Mouse (Mus musculus): ENCODE data around the gene Gna12. TPM values are rescaled to one million over a fixed set of nuclear protein-coding genes. Genes with fewer than 3 reads are reported as not detected.

Gene Gna12
- polyA plus RNA-seq, 1 experiment from 2014 or later: 23.8 TPM

DNA sequence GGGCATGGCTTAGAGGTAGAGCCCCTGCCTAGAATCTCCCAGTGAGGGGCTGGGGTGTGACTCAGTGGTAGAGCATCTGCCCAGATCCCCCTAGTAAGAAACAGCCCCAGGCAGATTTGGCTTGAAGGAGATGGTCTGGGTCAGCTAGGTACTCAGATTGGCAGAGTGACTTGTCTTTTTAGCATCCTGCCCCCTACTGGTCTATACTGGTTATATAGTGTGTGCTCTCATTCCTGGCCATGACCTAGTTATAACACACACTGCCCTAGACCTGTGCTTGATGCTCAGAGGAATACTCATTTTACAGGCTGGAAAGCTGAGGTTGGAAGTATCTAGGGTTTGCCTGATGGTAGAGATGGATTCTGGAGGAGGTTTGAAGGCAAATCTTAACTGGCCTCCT is 88.4 kb downstream of the Gna12 start:
- ATAC-seq (ENCODE audit: low FRiP score) (no peak), DNase-seq (ENCODE audit: low spot score) (no peak)
- Histone ChIP-seq H3K4me2 (replicated peaks) (no peak overlapping the region), H3K9ac (no peak overlapping the region), H3K9me3 (ENCODE audit: control insufficient read depth, low read length) (no peaks in the 10 kb centered on the region), H3K36me3 (replicated peaks; ENCODE audit: control insufficient read depth, insufficient read depth) (no peaks in the 10 kb centered on the region), H3K4me3 (replicated peaks; ENCODE audit: low read length) (no peak overlapping the region), H3K27me3 (ENCODE audit: control insufficient read depth, insufficient read depth, low read length) (peaks cover 4% of the 10 kb centered on the region; the same call in 1 of the 2 replicates), H3K27ac (no peak overlapping the region), H3K4me1 (replicated peaks; ENCODE audit: control insufficient read depth, insufficient read depth, low read length) (no peaks in the 10 kb centered on the region)

DNA sequence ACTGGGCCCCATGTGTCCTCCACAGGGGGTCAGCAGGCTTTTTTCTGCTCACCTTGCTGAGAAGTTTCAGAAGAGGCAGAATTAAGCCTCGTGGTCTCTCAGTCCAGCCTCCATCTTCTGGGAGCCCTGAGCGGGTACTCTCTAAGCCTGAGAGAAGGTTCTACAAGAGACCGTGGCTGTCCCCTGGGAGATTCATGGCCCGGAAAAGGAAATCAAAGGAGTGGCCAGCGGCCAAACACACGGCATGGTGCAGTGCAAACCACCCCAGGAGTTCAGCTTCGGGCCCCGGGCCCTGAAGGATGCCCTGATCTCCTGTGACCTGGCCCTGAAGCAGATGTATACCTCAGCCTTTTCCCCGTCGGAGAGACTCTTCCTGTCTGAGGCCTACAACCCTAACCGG is 89.2 kb downstream of the Gna12 start:
- Histone ChIP-seq H3K4me1 (replicated peaks; ENCODE audit: control insufficient read depth, insufficient read depth, low read length) (no peaks in the 10 kb centered on the region), H3K9me3 (ENCODE audit: control insufficient read depth, low read length) (no peaks in the 10 kb centered on the region), H3K4me3 (replicated peaks; ENCODE audit: low read length) (no peak overlapping the region), H3K4me2 (replicated peaks) (no peak overlapping the region), H3K9ac (no peak overlapping the region), H3K27ac (no peak overlapping the region), H3K36me3 (replicated peaks; ENCODE audit: control insufficient read depth, insufficient read depth) (no peaks in the 10 kb centered on the region), H3K27me3 (ENCODE audit: control insufficient read depth, insufficient read depth, low read length) (peaks cover 11% of the 10 kb centered on the region; the same call in 1 of the 2 replicates)
- 69% methylated on average over 11 of the region's 11 CpGs for WGBS
- DNase-seq (ENCODE audit: low spot score): no peak
- ATAC-seq (ENCODE audit: low FRiP score): no peak

DNA sequence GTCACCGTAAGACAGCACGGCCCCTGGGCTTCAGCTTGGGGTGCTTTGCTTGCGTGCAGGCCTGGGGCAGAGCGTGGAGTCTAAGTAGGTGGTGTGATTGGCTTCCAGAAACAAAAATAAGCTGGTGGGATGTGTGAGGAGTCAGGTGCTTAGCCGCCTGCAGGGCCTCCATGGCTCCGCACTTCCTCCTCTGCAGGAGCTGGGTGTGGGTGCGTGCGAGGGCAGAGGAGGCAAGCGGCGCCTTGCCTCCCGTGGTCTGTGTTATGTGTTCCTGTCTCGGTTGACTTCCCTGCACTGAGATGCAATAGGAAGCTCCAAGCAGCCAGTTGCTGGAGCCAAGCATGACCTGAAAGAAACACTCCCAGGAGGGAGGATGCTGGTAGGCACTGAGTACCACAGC is 90.4 kb downstream of the Gna12 start:
- Histone ChIP-seq H3K4me3 (replicated peaks; ENCODE audit: low read length) (no peak overlapping the region), H3K4me2 (replicated peaks) (no peak overlapping the region), H3K9me3 (ENCODE audit: control insufficient read depth, low read length) (no peaks in the 10 kb centered on the region), H3K27ac (no peak overlapping the region), H3K36me3 (replicated peaks; ENCODE audit: control insufficient read depth, insufficient read depth) (no peaks in the 10 kb centered on the region), H3K4me1 (replicated peaks; ENCODE audit: control insufficient read depth, insufficient read depth, low read length) (no peaks in the 10 kb centered on the region; the same call in 1 of the 2 replicates), H3K27me3 (ENCODE audit: control insufficient read depth, insufficient read depth, low read length) (peaks cover 20% of the 10 kb centered on the region), H3K9ac (no peak overlapping the region)
- WGBS: 78% methylated on average over 12 of the region's 12 CpGs
- ATAC-seq (ENCODE audit: low FRiP score) (no peak), DNase-seq (ENCODE audit: low spot score) (no peak)

DNA sequence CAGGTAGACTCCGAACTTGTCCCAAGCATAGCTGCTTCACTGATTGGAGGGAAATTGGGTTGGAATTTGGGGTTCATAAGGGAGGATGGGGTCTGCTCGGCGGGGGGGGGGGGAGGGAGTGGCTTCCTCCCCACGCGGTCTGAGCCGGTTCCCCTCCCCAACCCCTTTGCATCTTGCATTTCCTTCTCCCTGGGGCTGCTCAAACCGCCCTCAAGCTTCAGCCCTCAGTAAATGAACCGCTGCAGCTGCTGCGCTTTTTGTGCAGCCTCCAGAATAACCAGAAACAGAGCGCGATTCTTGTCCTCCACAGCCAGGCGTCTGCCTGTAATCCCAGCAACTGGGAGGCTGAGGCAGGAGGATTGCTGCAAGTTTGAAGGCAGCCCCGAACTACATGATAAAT is 94.1 kb downstream of the Gna12 start:
- H3K4me2 ChIP-seq (replicated peaks): peak overlapping the region; percentile 52; the same call in 1 of the 2 replicates
- no peaks in the 10 kb centered on the region for H3K9me3 ChIP-seq (ENCODE audit: control insufficient read depth, low read length)
- 20% methylated on average over 12 of the region's 13 CpGs for WGBS
- no peak overlapping the region for H3K27ac ChIP-seq
- no peaks in the 10 kb centered on the region for H3K36me3 ChIP-seq (replicated peaks; ENCODE audit: control insufficient read depth, insufficient read depth)
- H3K9ac ChIP-seq: no peak overlapping the region
- no peak for DNase-seq (ENCODE audit: low spot score)
- no peaks in the 10 kb centered on the region; the same call in 1 of the 2 replicates for H3K4me1 ChIP-seq (replicated peaks; ENCODE audit: control insufficient read depth, insufficient read depth, low read length)
- no peak overlapping the region for H3K4me3 ChIP-seq (replicated peaks; ENCODE audit: low read length)
- ATAC-seq (ENCODE audit: low FRiP score): no peak
- peaks cover 23% of the 10 kb centered on the region for H3K27me3 ChIP-seq (ENCODE audit: control insufficient read depth, insufficient read depth, low read length)

DNA sequence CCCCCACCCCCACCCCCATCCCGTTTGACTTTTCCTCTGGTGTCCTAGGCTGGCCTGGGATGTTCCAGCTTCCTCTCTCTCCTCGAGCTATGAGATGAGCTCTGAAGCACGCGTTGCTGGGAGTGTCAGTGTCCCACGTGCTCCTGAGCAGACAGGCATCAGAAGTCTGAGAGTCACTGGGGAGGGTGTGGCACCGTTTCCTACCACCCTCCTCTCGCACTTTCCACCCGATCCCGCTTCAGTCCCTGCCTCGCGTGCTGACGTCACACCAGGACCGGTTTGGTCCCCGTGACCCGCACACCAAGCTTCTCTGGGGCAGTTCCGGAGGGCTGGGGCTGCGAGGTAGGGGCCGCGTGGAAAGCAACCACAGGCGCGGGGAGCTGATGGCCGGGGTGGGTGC is 94.9 kb downstream of the Gna12 start:
- no peak overlapping the region for H3K27ac ChIP-seq
- H3K9ac ChIP-seq: no peak overlapping the region
- 0 out of 2 replicates have a peak, but pooled peaks have one; percentile 24 for ATAC-seq (ENCODE audit: low FRiP score)
- peak; percentile 46 for DNase-seq (ENCODE audit: low spot score)
- no peaks in the 10 kb centered on the region; the same call in 1 of the 2 replicates for H3K4me1 ChIP-seq (replicated peaks; ENCODE audit: control insufficient read depth, insufficient read depth, low read length)
- WGBS: 2% methylated on average over 21 of the region's 22 CpGs
- no peaks in the 10 kb centered on the region for H3K9me3 ChIP-seq (ENCODE audit: control insufficient read depth, low read length)
- no peaks in the 10 kb centered on the region for H3K36me3 ChIP-seq (replicated peaks; ENCODE audit: control insufficient read depth, insufficient read depth)
- peak overlapping the region; percentile 22 for H3K4me3 ChIP-seq (replicated peaks; ENCODE audit: low read length)
- peaks cover 23% of the 10 kb centered on the region for H3K27me3 ChIP-seq (ENCODE audit: control insufficient read depth, insufficient read depth, low read length)
- peak overlapping the region; percentile 52 for H3K4me2 ChIP-seq (replicated peaks)

DNA sequence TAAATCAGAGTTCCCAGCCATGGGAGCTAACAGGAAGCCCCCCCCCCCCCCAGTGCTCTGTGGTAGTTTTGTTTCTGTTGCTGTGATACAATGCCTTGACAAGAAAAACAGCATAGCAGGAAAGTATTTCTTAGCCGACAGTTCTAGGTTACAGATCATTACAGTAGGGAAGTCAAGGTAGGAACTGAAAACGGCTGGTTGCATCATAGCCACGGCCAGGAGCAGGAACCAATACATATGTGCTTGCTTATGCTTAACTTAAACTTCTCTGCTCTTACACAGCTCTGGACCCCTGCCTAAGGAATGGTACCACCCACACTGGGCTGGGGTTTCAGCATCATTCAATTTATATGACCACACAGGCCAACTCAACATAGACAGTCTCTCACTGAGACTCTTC is 96.9 kb downstream of the Gna12 start:
- no peak overlapping the region for H3K27ac ChIP-seq
- 79% methylated on average over 3 of the region's 3 CpGs for WGBS
- no peak for ATAC-seq (ENCODE audit: low FRiP score)
- no peak overlapping the region for H3K9ac ChIP-seq
- no peaks in the 10 kb centered on the region for H3K9me3 ChIP-seq (ENCODE audit: control insufficient read depth, low read length)
- no peak overlapping the region for H3K4me2 ChIP-seq (replicated peaks)
- DNase-seq (ENCODE audit: low spot score): no peak
- peaks cover 23% of the 10 kb centered on the region for H3K27me3 ChIP-seq (ENCODE audit: control insufficient read depth, insufficient read depth, low read length)
- H3K4me1 ChIP-seq (replicated peaks; ENCODE audit: control insufficient read depth, insufficient read depth, low read length): no peaks in the 10 kb centered on the region; the same call in 1 of the 2 replicates
- no peak overlapping the region for H3K4me3 ChIP-seq (replicated peaks; ENCODE audit: low read length)
- no peaks in the 10 kb centered on the region for H3K36me3 ChIP-seq (replicated peaks; ENCODE audit: control insufficient read depth, insufficient read depth)

DNA sequence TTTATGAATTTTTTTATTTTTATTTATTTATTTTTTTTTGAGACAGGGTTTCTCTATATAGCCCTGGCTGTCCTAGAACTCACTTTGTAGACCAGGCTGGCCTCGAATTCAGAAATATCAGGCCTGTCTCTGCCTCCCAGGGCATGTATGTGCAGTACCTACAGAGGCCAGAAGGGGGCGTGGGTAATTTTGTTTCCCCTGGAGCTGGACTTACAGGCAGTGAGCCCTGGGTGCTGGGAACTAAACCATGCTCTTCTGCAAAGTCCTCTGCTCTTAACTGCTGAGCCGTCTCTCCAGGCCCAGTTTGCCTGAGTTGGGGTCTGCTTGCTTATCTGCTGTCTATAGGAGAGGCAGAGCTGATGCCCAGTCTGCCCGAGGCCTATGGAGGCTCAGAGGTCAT is 98.0 kb downstream of the Gna12 start:
- WGBS: 67% methylated on average over 4 of the region's 4 CpGs
- no peak for ATAC-seq (ENCODE audit: low FRiP score)
- H3K27ac ChIP-seq: no peak overlapping the region

DNA sequence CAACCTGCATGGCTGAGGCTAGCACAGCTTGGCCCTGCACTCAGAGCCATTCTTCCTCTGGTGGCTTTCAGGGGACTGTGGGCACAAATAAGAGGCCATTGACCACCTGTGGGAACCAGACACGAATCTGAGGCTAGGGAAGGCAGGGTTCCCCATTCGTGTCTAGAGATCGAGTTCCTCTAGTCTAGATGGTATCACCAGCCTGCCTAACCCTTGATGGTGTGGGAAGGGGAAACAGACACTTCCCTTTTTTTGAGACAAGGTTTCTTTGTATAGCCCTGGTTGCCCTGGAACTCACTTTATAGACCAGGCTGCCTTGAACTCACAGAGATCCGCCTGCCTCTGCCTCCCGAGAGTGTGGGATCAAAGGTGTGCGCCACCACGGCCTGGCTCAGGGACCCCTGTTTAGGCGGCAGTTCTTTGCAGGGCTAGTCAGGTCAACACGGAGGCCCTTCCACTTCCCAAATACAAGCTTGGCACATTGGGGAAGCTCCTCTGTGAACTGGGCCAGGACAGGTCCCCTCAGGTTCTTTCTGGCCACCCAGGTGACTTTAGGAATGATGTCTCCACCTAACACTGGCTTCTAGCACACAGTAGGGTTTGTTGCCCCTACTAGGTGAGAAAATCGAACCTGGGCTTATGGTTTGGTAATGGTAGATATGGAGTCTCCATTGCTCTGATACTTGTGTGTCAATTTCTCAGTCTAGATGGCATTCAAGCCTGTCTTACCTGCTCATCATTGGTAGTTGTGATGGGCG is 99.0 kb downstream of the Gna12 start:
- Histone ChIP-seq H3K4me2 (replicated peaks) (no peak overlapping the region), H3K27ac (no peak overlapping the region), H3K27me3 (ENCODE audit: control insufficient read depth, insufficient read depth, low read length) (peaks cover 14% of the 10 kb centered on the region), H3K4me3 (replicated peaks; ENCODE audit: low read length) (no peak overlapping the region), H3K4me1 (replicated peaks; ENCODE audit: control insufficient read depth, insufficient read depth, low read length) (no peaks in the 10 kb centered on the region; the same call in 1 of the 2 replicates), H3K9me3 (ENCODE audit: control insufficient read depth, low read length) (no peaks in the 10 kb centered on the region), H3K36me3 (replicated peaks; ENCODE audit: control insufficient read depth, insufficient read depth) (no peaks in the 10 kb centered on the region), H3K9ac (no peak overlapping the region)
- WGBS: 88% methylated on average over 11 of the region's 11 CpGs
- DNase-seq (ENCODE audit: low spot score) (no peak), ATAC-seq (ENCODE audit: low FRiP score) (no peak)

More for the DNA sequence above, 98.0 kb downstream of the Gna12 start:
- no peaks in the 10 kb centered on the region for H3K36me3 ChIP-seq (replicated peaks; ENCODE audit: control insufficient read depth, insufficient read depth)
- no peaks in the 10 kb centered on the region for H3K9me3 ChIP-seq (ENCODE audit: control insufficient read depth, low read length)
- no peak overlapping the region for H3K4me3 ChIP-seq (replicated peaks; ENCODE audit: low read length)
- no peak for DNase-seq (ENCODE audit: low spot score)
- H3K9ac ChIP-seq: no peak overlapping the region
- peaks cover 22% of the 10 kb centered on the region for H3K27me3 ChIP-seq (ENCODE audit: control insufficient read depth, insufficient read depth, low read length)
- H3K4me1 ChIP-seq (replicated peaks; ENCODE audit: control insufficient read depth, insufficient read depth, low read length): no peaks in the 10 kb centered on the region; the same call in 1 of the 2 replicates
- H3K4me2 ChIP-seq (replicated peaks): no peak overlapping the region

DNA sequence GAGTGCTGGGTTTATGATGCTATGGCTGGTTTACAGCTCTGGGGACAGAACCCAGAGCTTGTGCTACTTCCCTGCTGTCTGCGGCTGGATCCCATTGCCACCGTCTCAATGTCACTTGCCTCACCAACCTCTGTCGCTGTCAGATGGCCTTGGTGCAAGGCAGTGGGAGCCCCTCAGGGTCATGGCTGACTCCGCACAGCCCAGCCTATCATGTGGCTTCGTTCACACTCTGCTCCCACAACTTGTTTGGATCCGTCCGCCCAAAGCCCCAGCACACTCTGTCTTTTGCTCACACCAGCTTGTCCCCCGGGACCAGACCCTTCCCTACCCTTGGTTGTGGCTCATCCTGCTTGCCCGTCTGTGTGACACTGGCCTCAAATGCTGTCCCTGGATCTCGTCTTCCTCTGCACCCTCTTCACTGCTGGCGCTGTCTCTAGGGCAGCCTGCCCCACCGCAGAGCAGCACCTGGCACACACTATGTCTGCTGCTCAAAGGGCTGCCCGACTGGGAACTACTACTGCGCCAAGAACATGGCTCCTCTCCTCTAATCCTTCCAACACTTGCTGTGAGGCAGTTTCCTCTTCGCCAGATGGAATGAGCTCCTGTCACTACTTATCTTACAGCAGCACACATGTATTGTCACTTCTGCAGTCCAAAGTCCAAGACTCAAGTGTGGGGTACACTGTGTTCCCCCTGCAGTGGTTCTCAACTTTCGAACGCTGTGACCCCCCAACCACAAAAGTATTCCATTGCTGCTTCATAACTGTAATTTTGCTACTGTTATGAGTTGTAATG is 103.1 kb downstream of the Gna12 start:
- no peak overlapping the region for H3K4me2 ChIP-seq (replicated peaks)
- 83% methylated on average over 17 of the region's 17 CpGs for WGBS
- DNase-seq (ENCODE audit: low spot score): no peak
- H3K4me1 ChIP-seq (replicated peaks; ENCODE audit: control insufficient read depth, insufficient read depth, low read length): no peaks in the 10 kb centered on the region
- H3K27ac ChIP-seq: peak overlapping the region; percentile 63; the same call in 1 of the 2 replicates
- H3K9ac ChIP-seq: no peak overlapping the region
- ATAC-seq (ENCODE audit: low FRiP score): no peak
- no peaks in the 10 kb centered on the region for H3K27me3 ChIP-seq (ENCODE audit: control insufficient read depth, insufficient read depth, low read length)
- H3K4me3 ChIP-seq (replicated peaks; ENCODE audit: low read length): no peak overlapping the region
- H3K9me3 ChIP-seq (ENCODE audit: control insufficient read depth, low read length): no peaks in the 10 kb centered on the region
- no peaks in the 10 kb centered on the region for H3K36me3 ChIP-seq (replicated peaks; ENCODE audit: control insufficient read depth, insufficient read depth)
